Mouse (Mus musculus): ENCODE data around the gene Lsm3. TPM values are rescaled to one million over a fixed set of nuclear protein-coding genes. Genes with fewer than 3 reads are reported as not detected.

Lsm3 gene
- polyA plus RNA-seq, 1 experiment = 207 TPM

DNA sequence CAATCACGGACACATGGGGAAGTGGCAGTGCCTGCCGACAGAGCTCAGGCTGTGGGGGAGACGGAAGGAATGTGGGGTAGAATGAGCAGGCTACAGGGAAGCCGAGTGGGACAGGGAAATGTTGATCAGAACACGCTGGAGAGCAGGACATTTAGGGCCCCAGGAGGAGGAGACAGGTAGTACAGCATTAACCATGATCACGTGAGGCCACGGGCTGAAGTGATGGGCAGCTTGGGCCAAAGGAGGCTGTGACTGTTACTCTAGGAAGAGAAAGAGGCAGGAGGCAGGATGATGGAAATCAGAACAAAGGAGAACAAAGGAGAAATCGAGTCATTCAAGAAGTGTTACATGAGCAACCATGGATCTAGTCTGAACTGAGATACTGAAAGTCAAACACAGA lies 21.2 kb upstream of the Lsm3 start:
- peaks cover 20% of the 10 kb centered on the region for H3K36me3 ChIP-seq (ENCODE audit: control insufficient read depth, insufficient read depth)
- no peak overlapping the region for H3ac ChIP-seq (ENCODE audit: control insufficient read depth, insufficient read length, low read depth)
- no peaks in the 10 kb centered on the region for H3K79me2 ChIP-seq (ENCODE audit: control insufficient read depth, insufficient read depth)
- H3K79me3 ChIP-seq (ENCODE audit: low read depth) = no peaks in the 10 kb centered on the region
- H3K4me3 ChIP-seq (ENCODE audit: insufficient read depth, poor library complexity, severe bottlenecking) = no peak overlapping the region
- TF ChIP-seq MAX (IDR thresholded peaks at IDR 0.05) (no peak), FOSL1 (IDR thresholded peaks at IDR 0.05; ENCODE audit: insufficient read depth, low read length, poor library complexity, severe bottlenecking) (no peak), MYOG (IDR thresholded peaks at IDR 0.05; ENCODE audit: control insufficient read depth, extremely low read depth, insufficient read length) (no peak), CTCF (IDR thresholded peaks at IDR 0.05; ENCODE audit: control insufficient read depth, insufficient read depth, insufficient read length) (no peak), USF1 (IDR thresholded peaks at IDR 0.05; ENCODE audit: low read depth) (no peak), MYOD1 (IDR thresholded peaks at IDR 0.05; ENCODE audit: control insufficient read depth, insufficient read length, low read depth) (no peak), CEBPB (IDR thresholded peaks at IDR 0.05; ENCODE audit: low read depth) (no peak)
- H3K27me3 ChIP-seq (ENCODE audit: control insufficient read depth, insufficient read depth, insufficient read length) = no peaks in the 10 kb centered on the region

DNA sequence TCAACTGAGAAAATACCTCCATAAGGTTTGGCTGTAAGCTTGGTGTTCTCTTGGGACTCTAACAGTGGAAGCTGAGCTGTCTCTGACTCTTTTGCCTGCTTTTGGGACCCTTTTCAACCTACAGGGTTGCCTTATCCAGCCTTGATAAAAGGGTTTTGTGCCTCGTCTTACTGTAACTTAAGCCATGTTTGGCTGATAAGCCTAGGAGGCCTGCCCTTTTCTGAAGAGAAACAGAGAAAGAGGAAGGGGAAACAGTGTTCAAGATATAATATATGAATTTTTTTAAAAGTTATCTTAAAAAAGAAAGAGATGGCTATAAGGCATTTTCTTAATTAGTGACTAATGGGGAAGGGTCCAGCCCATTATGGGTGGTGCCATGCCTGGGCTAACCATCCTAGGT lies 12.4 kb upstream of the Lsm3 start:
- Histone ChIP-seq H3K36me3 (ENCODE audit: control insufficient read depth, insufficient read depth) (peaks cover 36% of the 10 kb centered on the region), H3K27me3 (ENCODE audit: control insufficient read depth, insufficient read depth, insufficient read length) (no peaks in the 10 kb centered on the region), H3K4me3 (ENCODE audit: insufficient read depth, poor library complexity, severe bottlenecking) (no peak overlapping the region), H3ac (ENCODE audit: control insufficient read depth, insufficient read length, low read depth) (no peak overlapping the region), H3K79me3 (ENCODE audit: low read depth) (no peaks in the 10 kb centered on the region), H3K79me2 (ENCODE audit: control insufficient read depth, insufficient read depth) (no peaks in the 10 kb centered on the region)
- no peak for TF ChIP-seq MYOG (IDR thresholded peaks at IDR 0.05; ENCODE audit: control insufficient read depth, extremely low read depth, insufficient read length)
- TF ChIP-seq MYOD1 (IDR thresholded peaks at IDR 0.05; ENCODE audit: control insufficient read depth, insufficient read length, low read depth) = no peak
- no peak for TF ChIP-seq FOSL1 (IDR thresholded peaks at IDR 0.05; ENCODE audit: insufficient read depth, low read length, poor library complexity, severe bottlenecking)
- TF ChIP-seq CTCF (IDR thresholded peaks at IDR 0.05; ENCODE audit: control insufficient read depth, insufficient read depth, insufficient read length) = no peak
- TF ChIP-seq USF1 (IDR thresholded peaks at IDR 0.05; ENCODE audit: low read depth) = no peak
- TF ChIP-seq CEBPB (IDR thresholded peaks at IDR 0.05; ENCODE audit: low read depth) = no peak
- no peak for TF ChIP-seq MAX (IDR thresholded peaks at IDR 0.05)

DNA sequence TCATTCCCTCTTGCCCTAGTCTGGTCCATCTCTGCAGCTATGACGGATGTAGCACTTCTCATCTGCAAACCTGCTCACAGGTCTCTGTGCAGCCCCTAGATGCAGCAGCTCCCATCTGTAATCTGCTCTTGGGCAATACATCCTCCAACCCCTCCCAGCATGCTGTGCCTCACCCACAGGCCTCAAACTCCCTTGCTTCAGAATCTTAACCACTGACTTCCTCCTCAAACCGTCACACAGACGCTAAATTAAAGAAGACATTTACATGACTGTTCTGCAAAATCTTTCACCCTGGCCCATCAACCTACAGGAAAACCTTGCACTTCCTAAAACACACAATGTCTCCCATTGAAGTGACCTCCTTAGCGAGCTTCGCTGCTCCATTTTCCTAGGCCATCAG lies 9.7 kb upstream of the Lsm3 start:
- H3K36me3 ChIP-seq (ENCODE audit: control insufficient read depth, insufficient read depth) = peaks cover 19% of the 10 kb centered on the region

DNA sequence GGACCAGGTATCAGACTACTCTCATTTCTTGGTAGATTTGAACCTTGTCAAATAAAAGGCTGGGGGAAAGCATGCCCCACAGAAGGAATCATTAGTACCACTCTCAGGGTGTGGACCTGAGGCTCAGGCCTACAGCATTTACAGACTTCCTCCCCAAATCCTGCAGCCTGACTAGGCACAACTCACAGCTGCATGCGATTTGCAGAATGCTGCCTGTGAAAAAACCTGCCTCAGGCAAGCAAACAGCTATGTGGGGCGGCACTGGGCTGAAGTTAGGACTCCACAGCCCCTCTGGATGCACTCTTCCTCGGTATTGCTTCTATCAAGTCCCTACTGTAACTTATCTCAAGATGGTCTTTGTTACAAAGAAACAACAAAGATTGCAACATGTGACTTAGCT lies 7.7 kb upstream of the Lsm3 start:
- no peaks in the 10 kb centered on the region for H3K79me3 ChIP-seq (ENCODE audit: low read depth)
- H3K27me3 ChIP-seq (ENCODE audit: control insufficient read depth, insufficient read depth, insufficient read length) = no peaks in the 10 kb centered on the region
- H3K36me3 ChIP-seq (ENCODE audit: control insufficient read depth, insufficient read depth) = peaks cover 15% of the 10 kb centered on the region
- no peak overlapping the region for H3ac ChIP-seq (ENCODE audit: control insufficient read depth, insufficient read length, low read depth)
- TF ChIP-seq CEBPB (IDR thresholded peaks at IDR 0.05; ENCODE audit: low read depth) (no peak), FOSL1 (IDR thresholded peaks at IDR 0.05; ENCODE audit: insufficient read depth, low read length, poor library complexity, severe bottlenecking) (no peak), MAX (IDR thresholded peaks at IDR 0.05) (no peak), USF1 (IDR thresholded peaks at IDR 0.05; ENCODE audit: low read depth) (no peak), MYOG (IDR thresholded peaks at IDR 0.05; ENCODE audit: control insufficient read depth, extremely low read depth, insufficient read length) (no peak), MYOD1 (IDR thresholded peaks at IDR 0.05; ENCODE audit: control insufficient read depth, insufficient read length, low read depth) (no peak), CTCF (IDR thresholded peaks at IDR 0.05; ENCODE audit: control insufficient read depth, insufficient read depth, insufficient read length) (no peak)
- no peaks in the 10 kb centered on the region for H3K79me2 ChIP-seq (ENCODE audit: control insufficient read depth, insufficient read depth)
- no peak overlapping the region for H3K4me3 ChIP-seq (ENCODE audit: insufficient read depth, poor library complexity, severe bottlenecking)

More for the DNA sequence above, 9.7 kb upstream of the Lsm3 start:
- Histone ChIP-seq H3K79me3 (ENCODE audit: low read depth) (no peaks in the 10 kb centered on the region), H3K27me3 (ENCODE audit: control insufficient read depth, insufficient read depth, insufficient read length) (no peaks in the 10 kb centered on the region), H3K4me3 (ENCODE audit: insufficient read depth, poor library complexity, severe bottlenecking) (no peak overlapping the region), H3K79me2 (ENCODE audit: control insufficient read depth, insufficient read depth) (no peaks in the 10 kb centered on the region), H3ac (ENCODE audit: control insufficient read depth, insufficient read length, low read depth) (no peak overlapping the region)
- TF ChIP-seq FOSL1 (IDR thresholded peaks at IDR 0.05; ENCODE audit: insufficient read depth, low read length, poor library complexity, severe bottlenecking) = no peak
- no peak for TF ChIP-seq MYOD1 (IDR thresholded peaks at IDR 0.05; ENCODE audit: control insufficient read depth, insufficient read length, low read depth)
- TF ChIP-seq MYOG (IDR thresholded peaks at IDR 0.05; ENCODE audit: control insufficient read depth, extremely low read depth, insufficient read length) = no peak
- no peak for TF ChIP-seq CTCF (IDR thresholded peaks at IDR 0.05; ENCODE audit: control insufficient read depth, insufficient read depth, insufficient read length)
- TF ChIP-seq CEBPB (IDR thresholded peaks at IDR 0.05; ENCODE audit: low read depth) = no peak
- no peak for TF ChIP-seq MAX (IDR thresholded peaks at IDR 0.05)
- no peak for TF ChIP-seq USF1 (IDR thresholded peaks at IDR 0.05; ENCODE audit: low read depth)

DNA sequence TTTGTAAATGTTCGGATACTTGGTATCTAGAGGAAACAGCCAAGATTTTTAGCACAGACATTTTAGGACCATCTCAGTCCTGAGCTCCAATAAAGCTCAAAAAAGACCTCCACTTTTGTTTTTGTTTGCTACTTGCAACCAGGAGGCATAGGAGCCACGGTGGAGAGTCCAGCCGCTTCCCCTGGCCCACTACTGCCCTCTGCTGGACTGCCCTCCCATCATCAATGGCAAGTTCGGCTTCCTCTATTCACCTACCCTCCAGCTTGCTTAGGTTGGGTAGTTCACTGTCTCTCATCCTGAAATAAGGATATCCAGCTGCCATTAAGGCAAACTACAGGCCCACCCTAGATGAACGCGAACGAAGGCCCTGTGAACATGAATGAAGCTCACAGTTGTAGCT lies 6.4 kb upstream of the Lsm3 start:
- Histone ChIP-seq H3ac (ENCODE audit: control insufficient read depth, insufficient read length, low read depth) (no peak overlapping the region), H3K27me3 (ENCODE audit: control insufficient read depth, insufficient read depth, insufficient read length) (no peaks in the 10 kb centered on the region), H3K36me3 (ENCODE audit: control insufficient read depth, insufficient read depth) (peaks cover 12% of the 10 kb centered on the region), H3K79me3 (ENCODE audit: low read depth) (no peaks in the 10 kb centered on the region), H3K4me3 (ENCODE audit: insufficient read depth, poor library complexity, severe bottlenecking) (no peak overlapping the region), H3K79me2 (ENCODE audit: control insufficient read depth, insufficient read depth) (peaks cover 4% of the 10 kb centered on the region)
- TF ChIP-seq FOSL1 (IDR thresholded peaks at IDR 0.05; ENCODE audit: insufficient read depth, low read length, poor library complexity, severe bottlenecking) (no peak), USF1 (IDR thresholded peaks at IDR 0.05; ENCODE audit: low read depth) (no peak), CTCF (IDR thresholded peaks at IDR 0.05; ENCODE audit: control insufficient read depth, insufficient read depth, insufficient read length) (peak; percentile 91)

DNA sequence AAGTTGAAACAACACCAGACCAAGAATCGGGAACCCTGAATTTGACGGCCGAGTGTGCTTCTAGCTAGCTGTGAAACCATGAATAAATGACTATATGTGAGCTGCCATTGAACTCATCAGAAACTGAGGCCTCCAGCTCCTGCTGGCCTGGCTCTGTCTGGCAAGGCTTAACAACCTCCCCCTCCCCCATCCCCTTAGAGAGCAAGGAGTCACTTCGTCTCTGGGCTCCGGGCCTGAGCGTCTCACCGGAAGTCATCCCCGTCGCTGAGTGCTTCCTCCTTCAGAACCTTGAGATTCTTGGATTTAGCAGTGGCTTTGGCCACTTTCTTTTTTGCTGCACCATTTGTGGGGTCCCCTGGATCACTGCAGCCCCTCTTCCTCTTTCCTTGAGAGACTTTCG lies 5.5 kb upstream of the Lsm3 start:
- H3ac ChIP-seq (ENCODE audit: control insufficient read depth, insufficient read length, low read depth) = no peak overlapping the region
- no peaks in the 10 kb centered on the region for H3K79me3 ChIP-seq (ENCODE audit: low read depth)
- peaks cover 13% of the 10 kb centered on the region for H3K79me2 ChIP-seq (ENCODE audit: control insufficient read depth, insufficient read depth)
- no peak overlapping the region for H3K4me3 ChIP-seq (ENCODE audit: insufficient read depth, poor library complexity, severe bottlenecking)
- no peaks in the 10 kb centered on the region for H3K27me3 ChIP-seq (ENCODE audit: control insufficient read depth, insufficient read depth, insufficient read length)
- H3K36me3 ChIP-seq (ENCODE audit: control insufficient read depth, insufficient read depth) = peaks cover 10% of the 10 kb centered on the region
- TF ChIP-seq USF1 (IDR thresholded peaks at IDR 0.05; ENCODE audit: low read depth) = no peak
- no peak for TF ChIP-seq FOSL1 (IDR thresholded peaks at IDR 0.05; ENCODE audit: insufficient read depth, low read length, poor library complexity, severe bottlenecking)
